Mouse (Mus musculus) thymus, adult 2 months (tissue): ENCODE results near the gene Cd52.

Experiments
- CTCF ChIP-seq: fragments of 200-500 bp; IDR thresholded peaks from 2 replicates; pipeline ENCODE4 v1.5.1; 2012; ENCODE audit warnings: mild to moderate bottlenecking, control low read depth, low read length, moderate library complexity, borderline replicate concordance; ENCODE audit not compliant: control insufficient read depth, poor library complexity, insufficient read depth; ENCODE audit errors: extremely low read depth
- POLR2A ChIP-seq: fragments of 200-500 bp; IDR thresholded peaks from 2 replicates; pipeline ENCODE4 v1.6.1; 2012; ENCODE audit warnings: mild to moderate bottlenecking, low read length, control low read depth, moderate library complexity; ENCODE audit not compliant: control insufficient read depth, poor library complexity, insufficient read depth; ENCODE audit errors: extremely low read depth

DNA sequence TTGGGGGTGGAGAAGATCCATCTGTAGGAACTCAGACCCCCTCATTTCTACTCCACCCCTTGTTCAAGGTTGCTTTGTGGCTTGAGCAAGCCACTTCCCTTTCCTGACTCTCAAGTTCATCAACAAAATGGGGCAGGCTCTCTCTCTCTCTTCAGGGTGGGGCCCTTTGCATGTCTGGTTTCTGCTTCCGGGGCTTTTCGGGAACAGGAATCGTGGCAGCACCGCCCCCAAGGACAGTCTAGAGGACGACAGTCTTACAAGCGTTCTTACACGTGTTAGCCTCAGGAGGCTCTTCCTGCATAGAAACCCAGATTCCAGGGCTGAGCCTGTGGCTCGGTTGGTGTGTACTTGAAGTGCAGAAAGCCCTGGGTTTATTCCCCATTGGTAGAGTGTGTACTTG is 22.1 kb upstream of the Cd52 start:
- TF ChIP-seq CTCF (0 out of 2 replicates have a peak, but pooled peaks have one; percentile 40), POLR2A (peak; percentile 50; the same call in 1 of the 2 replicates)
